Mouse (Mus musculus) frontal cortex, postnatal 36 days (tissue): ENCODE data around the gene Tgfb2.

Experiments used
- DNase-seq, 2 experiments: peaks; one replicate each; pipeline ENCODE4 v3.0.0; 2022; ENCODE audit warnings: low spot score in 2 of 2

Tgfb2 gene

DNA sequence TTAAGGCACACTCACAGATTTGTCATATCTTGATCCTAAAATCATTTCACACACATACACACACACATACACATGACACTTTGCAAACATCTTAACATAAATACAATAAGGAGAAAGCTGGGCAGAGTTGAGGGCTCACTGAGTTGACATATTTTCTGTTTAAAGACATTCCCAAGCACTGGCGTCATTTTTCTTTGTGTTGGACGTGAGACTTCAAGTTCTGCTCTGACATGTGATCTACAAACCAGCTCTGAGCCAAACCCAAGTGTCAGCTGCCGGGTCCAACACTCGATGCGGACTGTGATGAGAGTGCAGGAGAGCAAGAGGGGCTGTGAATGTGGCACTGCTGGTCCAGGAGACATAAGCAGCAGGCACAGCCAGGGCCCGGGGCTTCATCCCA, 123.7 kb downstream of the Tgfb2 start:
- no peak for DNase-seq

DNA sequence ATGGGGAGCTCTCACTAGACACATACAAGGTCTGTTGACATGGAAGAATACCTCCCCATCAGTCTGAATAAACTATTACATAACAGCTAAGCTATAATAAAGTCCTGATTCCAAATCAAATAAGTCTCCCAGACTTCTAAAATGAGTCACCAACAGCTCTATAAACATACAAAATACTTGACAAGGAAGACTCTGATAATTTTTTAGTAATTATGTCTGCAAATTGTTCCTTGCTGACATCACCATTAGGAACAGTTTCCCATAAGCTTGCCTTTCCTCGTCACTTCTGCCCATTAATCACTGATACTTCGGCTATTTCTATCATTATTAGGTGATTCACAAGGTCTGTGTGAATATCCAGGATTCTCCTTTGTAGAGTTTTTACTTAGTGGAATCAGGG, 124.1 kb downstream of the Tgfb2 start:
- no peak for DNase-seq

DNA sequence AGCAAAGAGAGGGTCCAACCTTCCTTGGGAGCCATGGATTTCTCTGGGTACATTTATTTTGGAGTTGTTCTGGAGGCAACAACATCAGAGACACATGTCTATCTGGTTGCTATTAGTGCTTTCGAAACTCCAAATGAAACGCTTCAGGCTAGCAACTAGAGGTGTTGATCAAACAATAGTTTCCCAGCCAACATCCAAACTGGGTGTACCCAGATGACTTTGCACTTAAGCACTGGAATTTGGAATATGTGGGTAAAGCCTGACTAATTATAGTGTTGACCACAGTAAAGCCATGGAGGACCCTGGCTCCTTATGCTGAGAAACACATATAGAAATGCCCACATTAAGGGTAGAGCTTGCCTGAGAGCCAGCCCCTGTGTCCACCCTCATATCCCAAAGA, 124.7 kb downstream of the Tgfb2 start:
- DNase-seq = no peak

DNA sequence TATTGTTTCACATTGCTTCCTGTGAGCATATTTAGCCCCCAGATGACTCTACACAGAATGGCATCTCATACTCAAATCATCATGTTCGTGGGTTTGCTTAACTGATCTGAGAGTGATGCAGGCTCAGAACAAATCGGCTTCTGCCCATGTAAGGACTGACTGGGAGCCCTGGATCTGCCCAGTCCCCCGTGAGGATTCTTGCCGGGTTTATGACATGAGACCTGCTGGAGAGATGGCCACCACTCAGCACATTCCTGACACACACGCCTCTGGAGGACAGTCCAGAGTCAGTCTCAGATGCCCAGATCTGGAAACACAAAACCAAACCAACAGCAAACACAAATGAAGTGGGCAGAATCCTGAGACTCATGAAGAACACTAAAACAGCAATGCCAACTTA, 128.5 kb downstream of the Tgfb2 start:
- no peak for DNase-seq

DNA sequence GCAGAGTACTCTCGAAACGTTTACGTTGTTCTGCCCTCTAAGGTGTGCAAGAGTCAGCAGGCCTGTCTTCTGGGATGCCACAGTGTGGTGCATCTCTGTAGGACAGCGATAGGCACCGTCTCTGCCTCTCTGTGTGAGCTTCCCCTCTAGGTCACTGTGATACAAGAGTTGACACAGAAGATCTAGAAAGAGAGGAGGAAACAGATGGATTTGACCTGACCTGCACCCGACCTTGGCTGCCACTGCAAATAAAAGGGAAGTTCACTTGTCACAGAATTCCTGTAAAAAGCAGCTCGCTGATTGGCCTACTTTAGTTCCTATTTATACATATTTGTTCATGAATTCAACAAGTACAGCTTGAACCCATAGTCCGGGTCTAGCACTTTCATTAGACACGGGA, 130.2 kb downstream of the Tgfb2 start:
- DNase-seq = no peak

DNA sequence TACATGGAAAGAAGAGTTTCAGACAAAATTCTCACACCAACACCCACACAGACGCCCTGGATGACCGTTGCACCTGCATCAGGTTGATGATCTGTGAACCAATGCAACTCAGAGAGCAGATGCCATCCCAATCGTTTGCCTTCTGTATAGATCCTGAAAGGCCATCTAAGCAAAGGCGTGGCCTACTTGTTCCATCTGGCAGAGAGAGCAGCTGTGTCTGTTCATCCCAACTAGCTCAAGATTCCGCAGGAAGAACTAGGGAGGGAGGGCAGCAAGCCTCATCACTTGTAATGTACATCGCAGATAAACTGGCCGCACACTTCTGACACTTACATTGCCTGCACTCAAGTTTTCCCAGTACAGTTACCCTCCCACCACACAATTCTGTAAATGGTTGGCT, 130.7 kb downstream of the Tgfb2 start:
- no peak for DNase-seq
